Mouse (Mus musculus) C2C12 (cell line): ENCODE measurements around the gene Ppp5c. TPM values are rescaled to one million over a fixed set of nuclear protein-coding genes. Genes with fewer than 3 reads are reported as not detected.

Experiments used
- H3K27me3 ChIP-seq: one replicate; pipeline ENCODE4 v1.6.1; 2011; ENCODE audit not compliant: control insufficient read depth, insufficient read depth, insufficient read length
- H3K36me3 ChIP-seq: one replicate; pipeline ENCODE4 v1.6.1; 2011; ENCODE audit not compliant: control insufficient read depth, insufficient read depth
- H3K4me3 ChIP-seq: one replicate; pipeline ENCODE4 v1.5.1; 2011; ENCODE audit warnings: mild to moderate bottlenecking, control low read depth; ENCODE audit not compliant: poor library complexity, insufficient read depth, severe bottlenecking
- H3K79me2 ChIP-seq: one replicate; pipeline ENCODE4 v1.6.1; 2011; ENCODE audit not compliant: control insufficient read depth, insufficient read depth
- H3K79me3 ChIP-seq: one replicate; pipeline ENCODE4 v1.6.1; 2011; ENCODE audit warnings: low read depth, control low read depth
- H3ac ChIP-seq: one replicate; pipeline ENCODE3; 2011; ENCODE audit warnings: low read depth; ENCODE audit not compliant: control insufficient read depth, insufficient read length
- CEBPB ChIP-seq: IDR thresholded peaks from one replicate; pipeline ENCODE4 v1.6.1; 2011; ENCODE audit warnings: low read depth, mild to moderate bottlenecking, control low read depth, moderate library complexity
- CTCF ChIP-seq: IDR thresholded peaks from one replicate; pipeline ENCODE4 v1.5.1; 2011; ENCODE audit not compliant: control insufficient read depth, insufficient read depth, insufficient read length
- FOSL1 ChIP-seq: IDR thresholded peaks from one replicate; pipeline ENCODE4 v1.8.0; 2011; ENCODE audit warnings: mild to moderate bottlenecking, low read length; ENCODE audit not compliant: poor library complexity, insufficient read depth, severe bottlenecking
- MAX ChIP-seq: IDR thresholded peaks from one replicate; pipeline ENCODE4 v1.6.1; 2011; ENCODE audit warnings: mild to moderate bottlenecking, control low read depth
- MYOD1 ChIP-seq: IDR thresholded peaks from one replicate; pipeline ENCODE4 v1.6.1; 2011; ENCODE audit warnings: low read depth; ENCODE audit not compliant: control insufficient read depth, insufficient read length
- MYOG ChIP-seq: IDR thresholded peaks from one replicate; pipeline ENCODE4 v1.6.1; 2011; ENCODE audit not compliant: control insufficient read depth, insufficient read length; ENCODE audit errors: extremely low read depth
- USF1 ChIP-seq: IDR thresholded peaks from one replicate; pipeline ENCODE4 v1.6.1; 2011; ENCODE audit warnings: low read depth, mild to moderate bottlenecking, control low read depth, moderate library complexity
- polyA plus RNA-seq: library from polyadenylated mRNA; unstranded; fragments of >200 nt; fragmentation: generic; extraction: Trizol; gene quantifications from one replicate; pipeline ENCODE4 v1.2.1, GENCODE M21; 2012; ENCODE audit warnings: missing spikeins

Gene Ppp5c
- polyA plus RNA-seq, 1 experiment: 143 TPM

DNA sequence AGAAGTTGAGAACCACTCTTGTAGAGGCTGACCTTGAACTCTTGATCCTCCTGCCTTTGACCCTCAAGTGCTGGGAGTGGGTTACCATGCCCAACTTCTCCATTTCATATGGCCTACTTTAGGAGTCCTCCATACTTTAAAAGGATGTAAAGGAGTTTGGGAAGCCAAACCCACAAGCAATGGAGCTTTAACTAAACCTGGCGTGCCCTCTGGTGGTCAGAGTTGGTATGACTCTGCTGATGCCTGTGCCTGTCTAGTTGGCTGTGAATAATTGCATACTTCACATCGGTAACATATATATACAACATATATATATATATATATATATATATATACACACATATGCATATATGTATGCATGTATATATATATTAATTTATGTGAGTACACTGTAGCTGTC lies 38.7 kb upstream of the Ppp5c start:
- TF ChIP-seq MYOD1: no peak
- peak; percentile 50 for TF ChIP-seq CTCF
- H3K79me3 ChIP-seq: no peaks in the 10 kb centered on the region
- no peak overlapping the region for H3ac ChIP-seq

DNA sequence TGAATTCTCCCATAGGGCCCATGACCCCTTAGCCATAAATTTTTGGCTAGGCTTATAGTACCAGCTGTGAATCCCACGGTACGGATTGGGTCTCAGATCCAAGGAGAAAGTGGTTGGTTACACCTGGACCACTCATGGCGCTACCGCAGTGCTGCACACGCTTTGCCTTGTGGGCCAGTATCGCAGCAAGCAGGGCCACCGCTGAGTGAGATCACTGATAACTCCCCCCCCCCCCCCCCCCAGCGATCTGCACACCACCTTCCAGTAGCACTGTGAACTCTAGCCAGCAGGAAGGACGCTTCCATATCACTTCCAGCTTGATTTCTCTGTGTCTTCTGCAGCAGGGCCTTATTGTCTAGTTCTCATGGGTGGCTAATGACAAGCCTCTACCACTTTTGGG lies 37.9 kb upstream of the Ppp5c start:
- Histone ChIP-seq H3K27me3 (peaks cover 17% of the 10 kb centered on the region), H3K79me3 (no peaks in the 10 kb centered on the region), H3K79me2 (no peaks in the 10 kb centered on the region), H3K36me3 (no peaks in the 10 kb centered on the region), H3ac (no peak overlapping the region), H3K4me3 (no peak overlapping the region)
- TF ChIP-seq CEBPB (no peak), FOSL1 (no peak), MAX (no peak), MYOG (no peak), CTCF (no peak), MYOD1 (no peak), USF1 (no peak)

More for the DNA sequence above, 38.7 kb upstream of the Ppp5c start:
- Histone ChIP-seq H3K36me3 (no peaks in the 10 kb centered on the region), H3K27me3 (peaks cover 15% of the 10 kb centered on the region), H3K79me2 (no peaks in the 10 kb centered on the region), H3K4me3 (no peak overlapping the region)

DNA sequence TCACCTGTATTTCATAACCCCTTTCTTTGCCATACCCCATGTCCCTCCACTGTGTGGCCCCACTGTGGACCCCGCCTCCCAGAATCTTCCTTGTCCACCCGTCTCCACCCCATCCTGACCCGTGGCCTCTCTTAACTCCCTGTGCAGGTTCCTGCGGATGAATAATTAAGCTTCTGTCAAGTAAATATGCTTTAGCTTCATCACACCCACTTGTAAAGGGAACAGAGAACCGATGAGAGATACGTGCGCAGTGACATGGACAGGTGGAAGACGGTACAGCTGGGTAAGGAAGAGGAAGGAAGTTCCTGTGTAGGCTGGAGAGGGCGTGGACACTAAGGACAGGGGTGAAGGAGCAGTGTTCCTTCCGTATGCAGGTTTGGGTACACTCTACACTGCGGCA lies 35.1 kb upstream of the Ppp5c start:
- H3K4me3 ChIP-seq: no peak overlapping the region

DNA sequence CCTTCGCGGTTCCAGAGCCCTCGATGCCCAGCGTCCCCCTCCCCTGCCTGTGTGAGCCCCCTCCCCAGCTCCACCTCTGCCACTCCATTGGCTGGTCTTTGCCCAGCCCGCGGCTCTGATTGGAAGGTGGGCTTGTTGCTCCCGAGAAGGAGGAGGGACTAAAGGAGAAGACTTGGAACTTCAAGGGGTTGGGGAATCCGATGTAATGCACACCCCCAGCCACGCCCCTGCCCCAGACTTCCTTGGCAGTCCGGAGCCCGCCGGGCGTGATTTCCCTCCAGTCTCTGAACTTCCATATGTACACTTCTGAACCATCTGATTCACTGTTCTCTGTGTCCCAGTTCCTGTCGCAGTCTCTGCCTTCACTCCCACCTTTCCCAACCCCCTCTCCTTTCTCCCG lies 34.7 kb upstream of the Ppp5c start, which contains the start of gene Hif3a:
Hif3a (minus strand) TSS at position 39 of the 400 bp plus-strand sequence.
- Histone ChIP-seq H3K79me2 (no peaks in the 10 kb centered on the region), H3K27me3 (peaks cover 19% of the 10 kb centered on the region), H3K36me3 (no peaks in the 10 kb centered on the region), H3ac (no peak within 1 kb of the TSS), H3K4me3 (no peak within 1 kb of the TSS), H3K79me3 (no peaks in the 10 kb centered on the region)
- TF ChIP-seq FOSL1: no peak
- TF ChIP-seq CEBPB: no peak
- TF ChIP-seq USF1: no peak
- TF ChIP-seq MYOD1: no peak
- TF ChIP-seq CTCF: no peak
- TF ChIP-seq MAX: no peak

More for the DNA sequence above, 35.1 kb upstream of the Ppp5c start:
- H3K36me3 ChIP-seq: no peaks in the 10 kb centered on the region
- H3ac ChIP-seq: no peak overlapping the region
- H3K27me3 ChIP-seq: peaks cover 19% of the 10 kb centered on the region
- no peak for TF ChIP-seq MYOG
- TF ChIP-seq MYOD1: no peak
- TF ChIP-seq CTCF: no peak
- TF ChIP-seq USF1: no peak
- TF ChIP-seq FOSL1: no peak
- TF ChIP-seq MAX: no peak
- no peaks in the 10 kb centered on the region for H3K79me2 ChIP-seq
- H3K79me3 ChIP-seq: no peaks in the 10 kb centered on the region

DNA sequence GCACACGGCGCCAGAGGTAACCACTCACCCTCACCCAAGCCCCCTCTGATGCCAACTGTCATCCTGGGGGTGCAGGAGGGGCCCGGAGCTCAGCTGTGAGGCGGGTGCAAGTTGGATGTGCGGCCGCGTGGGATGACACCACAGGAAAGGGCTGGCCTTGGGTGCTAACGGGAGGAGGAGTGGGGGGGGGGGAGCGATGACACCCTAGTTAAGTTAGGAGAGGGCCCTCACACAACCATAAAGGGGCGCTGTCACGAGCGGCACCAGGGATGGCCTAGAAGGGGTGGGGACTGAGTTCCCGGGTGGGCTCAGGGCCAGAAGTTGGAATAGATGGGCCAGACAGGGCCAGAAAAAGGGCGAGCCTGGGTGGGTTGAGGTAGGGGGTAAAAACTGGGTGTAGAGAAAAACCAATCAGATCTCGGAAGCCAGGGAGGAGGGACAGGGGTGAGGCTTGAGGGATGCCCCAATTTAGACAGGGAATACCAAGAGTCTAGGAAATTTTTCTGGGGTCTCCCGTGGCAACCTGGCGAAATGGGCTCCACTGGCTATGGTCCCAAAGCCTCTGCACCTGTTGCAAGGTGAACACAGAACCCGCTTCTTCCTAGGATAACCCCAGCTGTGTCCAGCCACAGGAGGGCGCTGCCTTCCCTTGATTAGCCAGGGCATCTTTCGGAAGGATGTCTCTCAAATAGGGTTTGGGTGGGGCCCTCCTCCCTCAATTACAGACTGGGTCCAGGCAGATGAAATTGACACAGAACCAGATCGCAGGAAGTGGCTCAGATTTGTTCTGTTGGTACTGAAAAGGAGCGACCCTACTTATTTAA lies 33.3 kb upstream of the Ppp5c start:
- Histone ChIP-seq H3K4me3 (no peak overlapping the region), H3K27me3 (peaks cover 19% of the 10 kb centered on the region), H3K79me2 (no peaks in the 10 kb centered on the region), H3K79me3 (no peaks in the 10 kb centered on the region), H3ac (no peak overlapping the region), H3K36me3 (no peaks in the 10 kb centered on the region)
- TF ChIP-seq FOSL1 (no peak), USF1 (no peak), CTCF (no peak), MYOG (no peak), CEBPB (no peak), MAX (no peak), MYOD1 (no peak)
